Mouse (Mus musculus) gonadal fat pad, adult 2 months (tissue): ENCODE measurements around the gene Gpr15. TPM values are rescaled to one million over a fixed set of nuclear protein-coding genes. Genes with fewer than 3 reads are reported as not detected.

Experiments
- DNase-seq: peaks from one replicate; pipeline ENCODE4 v3.0.0-alpha.2; 2012; ENCODE audit warnings: low read depth
- polyA plus RNA-seq: library from polyadenylated mRNA; depleted of rRNA; stranded (reverse); fragments of >200 nt; gene quantifications from 2 replicates; pipeline ENCODE4 v1.2.3, GENCODE M21; 2012; rRNA removed

Gene Gpr15
- polyA plus RNA-seq, 1 experiment: not detected

DNA sequence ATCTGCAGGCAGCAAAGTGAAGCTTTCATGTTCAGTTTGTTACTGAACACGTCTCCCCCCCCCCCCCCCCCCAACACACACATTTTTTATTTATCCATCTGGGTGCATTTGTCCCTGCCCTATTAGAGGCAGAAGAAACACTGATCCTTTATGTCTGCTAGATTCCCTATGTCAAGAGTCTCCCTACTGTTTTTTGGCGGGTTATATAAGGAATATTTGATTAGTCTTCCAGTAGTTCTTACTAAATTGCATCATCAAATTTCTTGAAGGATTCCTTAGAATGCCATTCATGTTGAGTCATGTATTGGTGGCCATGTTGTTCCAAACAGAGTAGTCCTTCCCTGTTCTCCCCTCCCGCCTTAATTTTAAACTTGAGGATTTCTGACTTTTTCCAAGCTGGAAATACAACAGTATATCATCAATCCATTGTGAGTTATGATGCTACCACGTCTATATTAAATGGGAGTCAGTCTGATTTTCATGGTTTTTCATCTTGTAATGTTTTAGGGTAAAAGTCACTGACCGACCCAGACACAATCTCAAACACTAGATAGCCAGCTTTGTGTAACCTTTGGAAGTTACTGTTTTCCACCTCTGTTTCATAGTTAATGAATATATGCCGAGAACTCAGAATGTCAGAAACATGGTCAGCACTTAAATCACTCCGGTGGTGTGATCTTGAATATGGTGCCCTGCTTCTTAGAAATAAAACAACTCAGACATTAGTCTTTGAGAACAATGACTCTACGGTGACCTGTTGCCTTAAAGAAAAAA is 47.5 kb downstream of the Gpr15 start:
- DNase-seq: no peak

- DNase-seq: no peak
These were observed 48.2 kb downstream of the Gpr15 start for GRCm38 (mm10) chr16:58670643-58671042.

GRCm38 (mm10) chr16:58669917-58670630 is 48.8 kb downstream of the Gpr15 start, which contains the start of gene Cpox:
Gene Cpox (plus strand): TSS chr16:58670292.
- no peak for DNase-seq

DNA sequence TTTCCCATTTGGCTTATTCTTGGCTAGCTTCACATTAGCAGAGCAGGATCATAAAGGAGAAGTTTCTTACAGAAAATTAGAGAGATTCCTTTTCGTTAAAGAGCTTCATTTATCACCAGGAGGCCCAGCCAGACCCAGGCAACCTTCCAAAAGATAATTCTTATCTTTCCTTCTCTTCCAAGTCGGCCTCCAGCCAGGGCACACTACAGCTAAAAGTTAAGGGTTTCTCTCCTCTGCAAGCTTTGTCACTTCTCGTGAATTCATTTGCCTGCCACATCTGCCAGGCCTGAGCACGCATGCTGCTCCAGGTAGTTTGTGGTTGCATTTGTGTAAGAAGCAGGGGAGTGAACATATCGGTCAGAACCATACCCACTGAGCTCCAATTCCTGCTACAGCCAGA is 49.6 kb downstream of the Gpr15 start:
- DNase-seq: no peak

DNA sequence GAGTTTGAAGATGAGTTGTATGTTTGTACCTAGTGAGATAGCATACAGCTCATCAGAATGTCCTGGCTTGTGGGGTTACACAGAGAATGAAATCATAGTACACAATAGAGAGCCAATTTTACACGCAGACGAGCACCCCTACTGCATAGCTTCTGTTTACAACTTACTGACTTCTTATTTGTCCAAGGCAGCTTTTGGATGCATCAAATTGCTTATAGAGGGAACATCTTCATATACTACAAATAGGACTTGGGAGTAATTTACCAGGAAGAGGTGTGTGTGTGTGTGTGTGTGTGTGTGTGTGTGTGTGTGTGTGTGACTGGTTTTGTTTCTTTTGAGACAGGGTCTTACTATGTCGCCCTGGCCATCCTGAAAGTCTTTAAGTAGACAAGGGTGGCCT is 50.3 kb downstream of the Gpr15 start:
- no peak for DNase-seq

Other genes with a start within 250 kb of the Gpr15 start
- gene St3gal6, start 194.8 kb downstream of the Gpr15 start, polyA plus RNA-seq: 8.9 and 9.6 TPM in 2 replicates
- not detected in 2 replicates for gene Gm813, start 102.1 kb downstream of the Gpr15 start, polyA plus RNA-seq
- gene E330017A01Rik, start 80.3 kb downstream of the Gpr15 start, polyA plus RNA-seq: not detected in 2 replicates
- 12.0 and 13.6 TPM in 2 replicates for gene Cpox, start 48.8 kb downstream of the Gpr15 start, polyA plus RNA-seq
- gene Cldnd1, start 8.8 kb upstream of the Gpr15 start, polyA plus RNA-seq: 42.4 and 43.2 TPM in 2 replicates
- not detected in 2 replicates for gene Olfr172, start 44.1 kb upstream of the Gpr15 start, polyA plus RNA-seq
- not detected in 2 replicates for gene Olfr173, start 81.2 kb upstream of the Gpr15 start, polyA plus RNA-seq
- gene Olfr175-ps1, start 107.7 kb upstream of the Gpr15 start, polyA plus RNA-seq: not detected in 2 replicates
- not detected in 2 replicates for gene Olfr177, start 155.7 kb upstream of the Gpr15 start, polyA plus RNA-seq
- not detected in 2 replicates for gene Olfr178, start 173.0 kb upstream of the Gpr15 start, polyA plus RNA-seq
- gene Olfr181, start 209.7 kb upstream of the Gpr15 start, polyA plus RNA-seq: not detected in 2 replicates
- not detected in 2 replicates for gene Olfr180, start 210.3 kb upstream of the Gpr15 start, polyA plus RNA-seq